Mouse (Mus musculus): ENCODE data around the gene Ccdc102a.
A peak's percentile ranks its signal among the peaks of the same experiment; 100 is the strongest.

Gene Ccdc102a

DNA sequence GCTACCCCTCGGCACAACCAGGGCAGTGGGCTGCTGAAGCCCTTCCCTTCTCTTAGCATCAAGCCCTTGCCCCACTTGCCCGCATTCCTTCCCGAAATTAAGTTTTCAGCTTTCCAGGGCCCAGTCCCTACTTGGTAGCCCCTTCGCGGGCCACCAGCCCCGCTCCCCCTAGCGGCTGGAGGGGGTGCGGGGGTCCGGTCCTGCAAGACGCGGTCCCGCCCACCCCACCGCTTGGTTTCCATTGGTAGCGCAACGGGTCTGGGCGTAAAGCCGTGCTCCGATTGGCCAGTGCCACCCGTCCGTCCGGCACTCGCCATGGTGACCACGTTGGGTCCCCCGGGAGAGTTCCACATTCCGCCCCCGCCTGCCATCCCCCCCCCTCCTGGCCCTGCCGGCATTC is 546 bp downstream of the Ccdc102a start:
- DNase-seq: peak; percentile 100

DNA sequence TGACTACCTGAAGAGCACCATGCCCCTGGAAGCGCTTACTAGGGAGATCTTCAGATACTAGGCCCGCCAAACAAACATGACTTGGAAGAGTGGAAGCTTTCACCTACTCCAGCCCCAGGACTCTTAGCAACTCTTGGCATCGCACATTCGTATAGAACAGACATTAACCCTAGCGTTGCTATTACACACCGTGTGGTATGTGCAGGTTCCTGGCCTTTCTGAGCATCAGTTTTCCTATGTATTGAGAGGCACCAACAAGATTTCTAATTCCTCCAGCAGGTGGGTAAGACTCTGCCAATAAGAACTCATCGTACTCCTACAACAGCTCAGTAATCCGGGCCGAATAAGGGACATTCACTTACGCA is 956 bp downstream of the Ccdc102a start:
- DNase-seq: no peak

DNA sequence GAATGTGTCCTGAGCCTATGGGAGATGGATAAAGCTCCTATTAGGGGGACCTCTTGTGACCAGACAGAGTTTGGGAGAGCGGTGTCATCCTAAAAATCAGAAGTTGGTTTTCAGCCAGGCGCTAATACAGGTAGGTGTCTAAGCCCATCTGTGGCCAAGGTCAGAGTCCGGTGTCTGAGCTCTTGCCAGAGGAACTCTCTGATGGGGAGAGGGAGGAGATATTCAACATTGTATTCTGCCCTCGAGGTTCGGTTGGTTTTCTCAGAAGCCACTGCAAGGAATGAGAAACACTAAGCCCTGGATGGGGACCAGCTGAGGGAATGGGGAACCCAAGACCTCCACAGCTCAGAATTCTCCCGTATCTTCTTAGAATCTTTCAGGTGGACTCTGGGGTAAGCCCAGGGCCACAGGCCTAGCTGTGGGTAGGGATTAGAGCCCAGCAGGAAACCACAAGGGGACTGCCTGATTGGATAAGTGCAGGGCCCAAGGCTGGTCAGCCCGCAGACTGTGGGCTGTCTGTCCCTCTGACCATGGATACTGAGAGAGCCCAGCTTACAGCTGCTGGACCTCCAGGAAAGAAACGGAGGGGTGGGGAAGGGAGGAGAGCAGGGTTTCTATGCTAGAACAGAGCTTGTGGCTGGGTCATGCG is 1.5 kb downstream of the Ccdc102a start:
- DNase-seq: no peak

DNA sequence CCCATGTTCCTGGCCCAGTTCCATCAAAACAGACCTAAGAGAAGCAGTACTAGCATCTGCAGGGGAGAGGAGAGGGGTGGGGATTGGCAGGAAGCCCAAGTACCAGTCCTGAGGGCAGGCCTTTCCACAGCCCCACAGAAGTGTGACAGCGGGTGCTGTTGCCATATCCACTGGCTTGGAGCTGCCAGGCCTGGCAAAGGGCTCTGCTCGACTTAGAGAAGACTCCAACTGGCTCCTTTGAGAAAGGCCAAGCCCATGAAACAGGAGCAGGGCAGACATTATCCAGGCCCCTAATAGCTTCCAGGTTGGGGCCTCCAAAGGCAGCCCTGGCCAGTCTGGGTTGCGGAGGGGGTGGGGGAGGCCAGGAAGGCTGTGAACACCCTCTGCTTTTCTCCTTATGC is 3.2 kb downstream of the Ccdc102a start:
- peak; percentile 95 for DNase-seq

DNA sequence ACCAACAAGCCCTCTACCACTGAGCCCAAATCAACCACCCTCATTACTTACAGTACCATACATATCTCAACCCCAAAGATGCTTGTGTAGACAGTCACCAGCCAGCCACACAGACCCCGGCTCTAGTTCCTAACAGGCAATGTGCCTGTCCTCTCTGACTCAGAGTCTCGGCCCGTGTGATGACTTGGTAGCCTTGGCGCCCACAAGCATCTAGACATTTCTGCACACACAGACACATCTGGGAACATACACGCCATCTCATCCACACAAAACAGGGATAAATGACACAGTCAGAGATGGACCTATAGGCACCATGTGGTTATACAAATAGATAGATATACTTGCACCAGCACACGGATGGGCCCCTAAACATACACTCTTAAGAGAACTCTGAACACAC is 3.6 kb downstream of the Ccdc102a start:
- DNase-seq: no peak

DNA sequence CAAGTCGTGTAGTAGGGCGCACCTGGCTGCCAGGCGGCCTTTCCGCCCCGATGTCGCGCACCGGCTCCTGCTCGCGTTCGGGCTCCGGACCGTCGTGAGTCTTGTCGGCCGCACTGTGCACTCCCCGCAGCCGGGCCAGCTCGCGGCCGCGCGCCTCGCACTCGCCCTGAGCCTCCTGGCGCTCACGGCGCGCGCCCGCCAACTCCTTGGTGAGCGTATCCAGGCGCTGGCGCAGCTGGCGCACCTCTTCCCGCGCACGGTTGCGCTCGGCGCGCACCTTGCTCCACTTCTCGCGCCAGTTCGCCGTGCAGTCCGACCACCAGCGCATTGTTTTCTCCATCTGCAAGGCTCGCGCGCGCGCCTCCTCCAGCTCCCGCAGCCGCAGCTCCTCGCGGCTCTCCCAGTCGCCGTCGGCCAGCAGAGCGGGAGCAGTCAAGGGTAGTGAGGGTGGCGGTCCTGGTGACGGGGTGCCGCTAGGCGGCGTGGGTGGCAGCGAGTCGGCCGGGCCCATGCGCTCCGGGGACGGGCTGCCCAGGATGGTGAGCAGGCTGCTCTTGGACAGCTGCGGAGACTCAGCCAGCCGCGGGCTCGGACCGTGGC is 4.7 kb downstream of the Ccdc102a start:
- no peak for DNase-seq

DNA sequence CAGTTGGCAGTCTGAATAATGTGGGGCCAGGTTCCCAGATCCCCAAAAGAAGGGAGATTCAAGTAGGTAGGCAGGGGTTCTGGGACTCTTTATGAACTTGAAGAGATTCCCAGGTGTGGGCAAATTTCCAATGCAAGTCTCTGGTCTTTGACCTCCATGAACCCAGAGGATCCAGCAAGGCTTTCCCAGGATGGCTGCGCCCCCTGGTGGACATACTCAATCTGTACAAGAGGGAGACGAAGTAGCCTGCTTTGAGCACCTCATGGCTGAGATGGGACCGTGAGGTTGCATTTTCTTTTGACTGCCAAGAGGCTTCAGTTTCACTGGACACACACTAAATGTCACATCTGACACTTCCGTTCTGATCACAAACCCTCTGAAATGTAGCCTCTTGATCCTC is 9.1 kb downstream of the Ccdc102a start:
- peak; percentile 97 for DNase-seq

DNA sequence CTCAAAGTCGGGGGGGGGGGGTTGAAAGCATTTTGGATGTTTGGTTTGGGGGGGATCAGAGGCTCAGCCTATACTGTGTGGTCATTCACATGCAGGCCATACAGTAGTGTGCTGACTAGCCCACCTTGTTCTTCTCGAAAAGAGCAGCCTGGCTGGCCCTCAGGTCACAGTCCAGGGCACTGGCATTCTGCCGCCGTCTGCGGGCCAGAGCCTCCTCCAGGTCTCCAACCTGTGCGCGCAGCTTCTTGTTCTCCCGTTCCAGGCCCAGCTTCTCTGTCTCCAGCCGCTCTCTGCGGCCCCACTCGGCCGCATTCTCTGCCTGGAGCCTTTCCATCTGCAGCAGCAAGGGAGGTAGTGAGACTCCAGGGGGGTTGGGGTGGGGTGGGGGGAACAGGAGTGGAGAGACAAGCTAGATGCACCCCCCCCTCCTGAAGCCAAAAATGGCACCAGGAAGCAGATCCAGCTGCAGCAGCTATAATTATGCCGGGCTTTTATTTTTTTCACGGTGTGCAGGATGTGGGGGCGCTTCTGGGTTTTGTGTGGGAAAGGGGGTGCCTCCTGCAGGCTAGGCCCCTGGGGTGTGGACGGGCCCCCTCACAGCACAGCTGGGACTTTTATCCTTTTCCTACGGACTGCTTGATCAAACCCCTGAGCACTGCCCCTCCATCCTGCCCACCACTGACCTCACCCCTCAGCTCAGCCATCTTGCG is 10.2 kb downstream of the Ccdc102a start:
- DNase-seq: peak; percentile 98

DNA sequence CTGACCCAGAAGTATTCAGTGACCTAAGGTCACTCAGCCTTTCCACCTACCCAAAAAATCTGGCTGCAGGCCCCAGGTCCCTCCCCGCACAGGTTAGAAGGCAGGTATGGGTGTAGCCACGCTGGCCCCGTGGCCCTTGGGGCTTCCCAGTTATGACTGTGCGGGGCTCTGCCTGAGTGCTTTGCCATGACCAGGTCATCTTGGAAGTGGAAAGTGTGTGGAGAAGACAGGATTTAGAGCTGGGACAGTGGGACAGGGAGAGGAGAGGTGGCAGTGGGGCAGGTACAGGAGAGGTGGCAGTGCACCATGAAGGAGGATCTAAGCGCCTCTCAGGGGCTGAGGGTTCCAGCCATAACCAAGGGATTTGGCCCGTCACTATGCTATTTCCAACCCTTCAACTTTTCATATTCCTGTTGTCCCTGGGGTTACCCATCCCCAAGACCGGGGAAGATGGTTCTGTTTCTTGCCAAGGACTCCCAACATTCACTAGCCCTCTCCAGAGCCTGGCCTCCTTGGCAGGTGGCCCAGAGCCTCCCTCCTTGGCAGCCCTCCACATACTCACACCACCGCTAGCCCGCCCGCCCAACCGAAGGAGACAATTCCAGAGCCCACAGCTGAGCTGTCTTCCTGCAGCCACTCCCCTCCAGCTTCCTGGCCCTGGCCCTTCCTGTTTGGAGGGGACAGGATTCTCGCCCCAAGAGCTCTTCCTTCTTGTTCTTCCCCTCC is 13.3 kb downstream of the Ccdc102a start:
- peak; percentile 99 for DNase-seq

DNA sequence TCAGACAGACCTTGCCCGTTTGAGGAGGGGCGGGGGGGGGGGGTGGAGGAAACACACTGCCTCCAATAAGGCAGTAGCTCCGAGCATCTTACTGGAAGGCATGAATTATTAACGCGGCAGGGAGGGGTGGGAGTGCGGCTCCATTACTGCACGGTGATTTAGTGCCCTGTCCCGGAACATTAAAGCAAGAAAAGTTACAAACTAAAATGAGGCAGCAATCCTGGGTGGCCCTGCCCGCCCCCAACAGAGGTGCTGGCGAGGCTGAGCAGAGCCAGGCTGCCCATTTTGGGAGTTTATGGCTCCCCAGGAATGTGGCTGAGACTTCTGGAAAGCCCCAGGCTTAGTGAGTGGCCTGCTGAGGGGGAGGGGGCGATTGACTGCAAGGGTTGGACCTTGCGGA is 14.2 kb downstream of the Ccdc102a start:
- no peak for DNase-seq

DNA sequence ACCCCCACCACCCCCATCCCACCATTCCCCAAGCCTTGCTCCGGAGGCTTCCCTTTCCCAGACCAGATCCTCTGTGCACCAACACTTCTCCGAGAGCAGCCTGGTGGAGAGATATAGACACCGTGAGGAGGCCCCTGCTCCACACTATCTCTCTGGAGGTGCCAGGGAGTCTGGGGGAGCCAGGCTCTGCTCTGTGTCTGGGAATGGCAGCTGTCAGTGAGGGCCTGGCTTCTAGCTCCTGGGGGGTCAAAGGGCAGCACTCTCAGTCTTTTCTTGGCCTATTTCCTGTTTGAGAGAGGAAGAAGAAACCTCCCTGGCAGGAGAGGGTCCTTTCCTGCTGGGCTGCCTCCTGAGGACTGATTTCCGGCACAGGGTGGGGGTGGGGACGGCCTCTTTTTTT is 16.9 kb downstream of the Ccdc102a start:
- DNase-seq: peak; percentile 93

DNA sequence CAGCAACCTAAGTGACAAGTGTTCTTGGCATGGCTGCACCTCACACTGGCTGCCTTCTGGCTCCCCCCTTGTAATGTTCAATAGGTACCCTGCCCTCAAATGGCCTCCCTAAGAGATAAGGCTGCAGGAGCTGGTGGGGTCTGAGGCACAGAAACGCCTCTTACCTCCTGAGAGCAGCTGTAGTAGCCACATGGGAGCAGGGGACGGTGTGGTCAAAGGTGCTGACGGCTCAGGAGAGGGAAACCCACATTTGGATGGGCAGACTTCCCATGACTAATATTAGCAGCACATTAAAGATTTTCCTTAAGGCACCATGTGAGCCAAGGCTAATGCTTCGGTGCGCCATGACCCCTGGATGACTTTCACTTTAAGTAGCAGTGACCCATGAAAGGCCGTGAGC is 17.3 kb downstream of the Ccdc102a start:
- DNase-seq: peak; percentile 92

DNA sequence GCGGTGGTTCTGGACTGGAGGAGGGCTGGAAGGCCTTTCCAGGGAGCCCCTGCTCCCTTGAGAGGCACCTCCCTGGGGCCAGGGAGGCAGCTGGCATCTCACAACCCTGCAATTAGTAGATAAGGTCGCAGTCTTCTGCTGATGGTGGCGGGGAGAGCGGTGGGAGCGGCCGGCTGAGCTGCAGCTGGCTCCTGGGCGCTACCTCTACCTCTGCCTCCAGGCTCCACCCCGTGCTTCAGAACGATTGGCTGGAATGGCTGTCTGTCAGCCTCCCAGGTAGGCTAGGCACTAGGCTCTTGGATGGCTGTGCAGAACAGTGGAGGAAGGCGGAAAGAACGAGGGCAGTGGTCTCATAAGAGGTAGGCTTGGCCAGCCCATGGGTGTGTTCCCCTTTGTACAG is 18.6 kb downstream of the Ccdc102a start:
- no peak for DNase-seq

DNA sequence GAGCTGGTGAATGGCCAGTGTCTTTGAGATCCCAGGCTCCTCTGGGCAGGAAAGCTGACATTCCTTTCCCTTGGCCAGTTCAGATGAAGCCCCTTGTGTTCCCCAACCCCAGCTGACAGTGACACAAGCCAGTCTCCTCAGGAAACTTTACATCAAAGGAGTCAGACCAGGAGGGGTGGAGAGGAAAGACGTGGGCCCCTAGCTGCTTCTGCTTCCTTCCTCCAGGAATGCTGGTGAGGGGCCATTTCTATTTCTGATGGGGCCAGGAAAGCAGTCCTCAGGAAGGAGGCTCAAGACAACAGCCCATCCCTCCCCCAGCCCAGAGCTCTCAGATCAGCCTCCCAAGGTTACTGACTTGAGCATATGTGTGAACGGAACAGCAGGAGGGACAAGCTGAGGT is 25.0 kb downstream of the Ccdc102a start:
- DNase-seq: no peak

DNA sequence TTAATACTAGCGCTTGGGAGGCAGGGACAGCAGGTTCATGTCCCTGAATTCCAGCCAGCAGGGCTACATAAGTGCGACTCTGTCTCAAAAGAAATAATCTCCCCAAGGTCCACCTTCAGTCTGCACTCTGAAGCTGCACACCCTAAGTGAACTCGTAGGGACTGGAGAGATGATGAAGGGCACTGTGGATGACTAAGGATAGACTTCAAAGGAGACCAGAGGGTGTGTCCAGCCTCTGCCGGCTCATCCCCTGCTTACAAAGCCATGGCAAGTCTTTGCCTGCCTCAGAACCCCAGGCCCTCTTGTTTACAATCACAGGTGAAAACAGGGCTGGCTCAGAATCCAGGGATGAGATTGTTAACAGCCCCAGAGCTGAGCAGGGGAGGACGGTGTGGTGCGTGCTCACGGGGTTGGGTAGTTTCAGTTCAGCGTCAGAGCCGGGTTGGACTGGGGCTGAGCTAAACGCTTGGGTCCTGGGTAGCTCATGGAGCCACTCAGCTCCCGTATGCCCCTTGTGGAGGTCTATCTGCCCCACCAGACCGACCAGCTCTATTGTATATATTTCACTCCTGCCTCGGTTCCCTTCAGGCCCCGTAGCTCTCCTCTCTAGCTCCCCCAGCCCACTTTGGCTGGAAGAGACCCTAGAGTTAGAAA is 29.4 kb downstream of the Ccdc102a start:
- DNase-seq: no peak

DNA sequence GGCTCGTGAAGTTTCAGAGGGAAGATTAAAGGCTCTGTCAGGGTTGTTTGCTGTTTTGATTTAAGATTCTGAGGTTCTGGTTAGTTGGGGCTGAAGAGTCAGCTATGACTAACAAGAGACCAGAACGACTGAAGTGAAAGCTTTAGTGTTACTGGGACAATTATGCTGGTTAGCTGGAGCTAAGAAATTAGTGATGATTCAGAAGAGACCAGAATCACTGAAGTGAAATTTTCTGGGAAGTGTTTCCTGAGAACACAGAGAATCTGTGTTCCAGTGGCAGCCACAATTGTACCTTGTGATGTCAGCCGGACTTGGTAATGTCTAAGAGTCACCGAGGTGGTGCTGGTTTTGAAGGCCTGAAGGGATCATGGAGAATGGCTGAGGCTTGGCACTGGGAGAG is 37.2 kb downstream of the Ccdc102a start:
- DNase-seq: no peak

DNA sequence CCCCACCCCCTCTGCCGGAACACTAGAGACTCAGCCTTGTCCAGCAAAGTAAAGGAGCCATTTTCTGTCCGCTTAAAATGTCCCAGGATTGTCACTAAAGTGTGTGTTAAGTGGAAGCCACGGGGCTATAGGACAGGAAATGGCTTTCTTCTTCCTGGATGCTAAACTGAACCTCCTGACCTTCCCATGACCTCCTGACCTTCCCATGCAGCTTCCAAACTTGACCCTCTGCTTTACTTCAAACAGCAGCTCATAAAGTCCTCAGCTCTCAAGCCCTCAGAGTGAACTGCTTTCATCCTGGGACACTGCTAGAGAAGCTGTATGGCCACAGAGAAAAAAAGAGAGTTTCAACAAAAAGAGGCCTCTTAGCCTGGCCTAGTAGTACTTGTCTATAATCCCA is 41.1 kb downstream of the Ccdc102a start:
- DNase-seq: no peak

DNA sequence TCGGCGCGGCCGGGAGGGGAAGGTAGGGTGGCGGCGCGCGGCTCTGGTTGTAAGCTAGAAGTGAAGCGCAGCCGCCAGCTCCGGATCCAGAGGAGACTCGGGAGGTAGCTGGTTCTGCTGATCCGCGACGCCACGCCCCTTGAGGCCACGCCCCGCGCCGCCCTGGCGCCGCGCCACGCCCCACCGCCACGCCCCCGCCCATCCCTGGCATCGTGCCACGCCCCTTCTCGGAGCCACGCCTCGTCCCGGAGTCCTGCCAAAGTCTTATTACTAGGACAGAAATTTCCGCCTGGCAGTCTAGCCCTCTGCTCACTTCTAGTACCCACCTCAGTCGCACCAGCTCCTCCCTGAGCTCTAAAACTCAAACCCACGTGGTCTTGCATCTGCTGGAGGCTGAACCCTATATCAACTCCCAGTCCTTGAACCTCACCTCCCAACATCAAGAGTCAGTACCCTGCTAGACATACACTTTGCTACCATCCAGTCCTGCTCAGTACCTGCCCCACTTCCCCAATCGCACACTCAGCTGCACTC is 41.6 kb downstream of the Ccdc102a start, which contains the start of gene Dok4:
Gene Dok4, minus strand, starts transcription at position 134 of the 534 bp plus-strand sequence.
- peak; percentile 99 for DNase-seq

DNA sequence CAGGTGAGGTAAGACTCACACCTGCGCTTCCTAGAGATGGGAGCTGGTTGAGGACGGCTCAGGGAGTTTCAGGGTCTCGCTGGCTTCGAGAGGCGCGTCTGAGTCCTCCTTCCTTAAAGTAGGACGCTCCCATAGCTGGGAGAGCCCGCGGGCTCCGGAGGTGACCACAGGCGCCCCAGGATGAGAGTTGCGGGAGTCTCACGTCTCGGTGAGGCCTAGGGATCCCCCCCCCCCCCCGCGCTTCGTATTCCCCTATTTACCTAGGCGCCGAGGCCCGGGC is 42.1 kb downstream of the Ccdc102a start:
- DNase-seq: no peak

DNA sequence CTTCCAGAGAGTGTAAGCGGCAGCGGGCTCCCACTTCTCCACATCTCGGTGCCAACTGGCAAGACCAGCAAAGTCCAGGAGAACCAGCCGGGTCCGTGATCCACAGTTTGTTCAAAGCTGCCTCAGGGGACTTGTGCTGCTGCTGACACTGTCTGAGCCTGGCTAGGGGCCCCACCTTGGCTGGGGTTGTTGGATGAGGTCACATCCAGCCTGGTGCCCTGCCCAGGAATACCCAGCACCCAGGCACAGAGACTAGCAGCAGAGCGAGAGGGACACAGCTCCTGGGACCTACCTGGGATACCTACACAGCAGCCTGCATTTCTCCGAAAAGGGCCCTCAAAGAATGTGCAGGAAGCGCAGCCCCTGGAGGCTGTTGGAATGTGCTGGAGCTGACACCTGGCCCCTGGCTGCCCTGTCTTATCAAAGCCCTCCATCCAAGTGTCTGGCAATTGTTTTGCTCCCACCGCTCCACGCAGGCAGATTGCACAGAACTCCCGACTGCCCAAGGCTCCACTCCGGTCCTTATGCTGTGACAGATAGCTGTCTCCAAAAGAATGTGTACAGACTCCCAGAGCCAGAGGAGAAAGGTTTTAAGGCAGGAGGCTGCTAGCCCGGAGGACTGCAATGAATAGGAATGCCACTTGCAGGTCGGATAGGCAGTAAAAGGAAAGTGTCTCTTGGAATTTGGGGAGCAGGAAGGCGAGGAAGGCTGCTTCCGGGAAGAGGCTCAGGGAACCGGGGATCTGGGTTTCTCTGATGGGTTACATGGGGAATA is 42.6 kb downstream of the Ccdc102a start:
- DNase-seq: peak; percentile 95

DNA sequence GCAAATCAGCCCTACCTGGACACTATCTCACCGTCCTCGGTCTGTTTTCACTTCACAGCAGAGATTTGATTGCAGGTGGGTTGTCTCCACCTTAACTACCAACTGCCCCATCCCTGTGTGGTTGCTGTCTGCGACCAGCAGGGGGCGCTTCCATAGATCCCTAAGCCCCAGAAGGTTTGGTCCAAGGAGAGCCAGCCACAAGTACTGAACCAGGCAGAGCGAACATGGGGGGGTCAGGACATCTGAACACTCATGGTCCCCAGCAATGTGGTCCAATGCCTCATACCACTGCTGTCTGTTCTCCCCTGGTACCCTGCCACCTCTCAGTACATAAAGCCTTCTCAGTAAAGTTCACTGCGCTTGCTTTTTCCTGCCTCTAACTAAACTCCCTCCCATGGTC is 43.5 kb downstream of the Ccdc102a start:
- peak; percentile 97 for DNase-seq

DNA sequence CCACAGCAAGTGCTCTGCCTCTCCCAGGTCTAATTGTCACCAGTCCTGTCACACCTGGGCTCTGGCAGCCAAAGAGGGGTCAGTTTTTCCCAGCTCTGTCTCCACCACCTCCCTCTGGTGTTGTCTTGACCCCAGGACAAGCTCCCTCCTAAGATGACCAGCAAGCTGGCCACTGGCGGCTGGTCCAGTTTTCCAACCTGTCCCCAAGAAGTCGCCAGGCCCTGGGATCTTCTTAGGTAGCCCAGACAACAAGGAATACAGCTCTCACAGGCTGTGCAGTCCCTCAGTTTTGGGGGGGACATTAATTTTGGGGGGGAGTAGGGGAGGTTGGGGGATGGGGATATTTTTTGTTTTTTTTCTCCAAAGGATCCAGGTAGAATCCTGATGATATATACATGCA is 45.3 kb downstream of the Ccdc102a start:
- peak; percentile 91 for DNase-seq

Measured in heart, adult 11 months (tissue).